Mouse (Mus musculus): ENCODE measurements around the gene Gls.

Gls gene

DNA sequence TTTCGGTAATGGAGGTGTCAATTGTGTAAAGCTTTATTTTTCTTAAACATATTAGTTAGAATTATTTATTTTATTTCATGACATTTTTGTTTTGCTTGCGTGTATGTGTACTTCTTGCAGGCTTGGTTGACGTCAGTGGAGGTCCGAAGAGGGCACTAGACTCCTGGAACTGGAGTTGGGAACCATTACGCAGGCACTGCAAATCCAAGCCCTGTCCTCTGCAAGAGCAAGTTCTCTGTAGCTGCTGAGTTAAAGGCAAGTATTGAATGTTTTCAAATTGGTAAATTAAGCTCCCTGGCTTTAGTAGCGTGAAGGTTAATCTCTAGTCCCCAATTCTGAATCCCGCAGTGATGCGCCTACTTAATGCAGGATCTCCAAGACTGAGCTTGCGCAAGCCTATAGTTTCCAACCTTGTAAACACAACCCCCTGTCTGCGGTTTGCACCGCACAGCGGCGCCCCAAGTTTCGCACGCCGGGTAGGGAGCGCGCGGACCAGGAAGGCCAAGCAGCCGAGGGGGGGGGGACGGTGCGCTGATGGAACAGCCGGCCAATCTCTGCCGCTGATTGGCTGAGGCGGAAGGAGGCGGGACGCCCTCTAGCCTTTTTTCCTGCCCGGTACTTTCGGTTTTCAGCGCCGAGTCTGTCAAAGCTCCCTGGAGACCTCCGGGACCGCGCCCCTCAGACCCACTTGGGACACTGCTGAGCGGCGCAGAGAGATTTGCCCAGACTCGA lies 114.0 kb downstream of the Gls start, which contains the start of gene Stat1:
TSS of gene Stat1 (plus strand) at position 581 of the 732 bp plus-strand sequence.
- DNase-seq: peak; percentile 95 to 96

DNA sequence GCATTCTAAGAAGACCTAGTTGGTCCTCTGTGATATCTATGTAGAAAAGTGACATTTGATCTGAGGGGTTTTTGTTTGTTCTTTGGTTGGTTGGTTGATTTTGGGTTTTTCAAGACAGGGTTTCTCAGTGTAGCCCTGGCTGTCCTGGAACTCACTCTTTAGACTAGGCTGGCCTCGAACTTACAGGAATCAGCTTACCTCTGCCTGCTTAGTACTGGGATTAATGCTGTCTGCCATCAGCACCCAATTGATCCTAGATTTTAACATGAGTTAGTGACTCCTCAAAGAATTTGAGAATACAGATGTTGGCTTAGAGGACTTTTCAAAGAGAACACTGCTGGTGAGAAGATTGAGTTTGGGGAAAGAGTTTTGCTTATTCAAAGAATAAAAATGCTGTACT lies 115.3 kb downstream of the Gls start:
- DNase-seq: no peak

DNA sequence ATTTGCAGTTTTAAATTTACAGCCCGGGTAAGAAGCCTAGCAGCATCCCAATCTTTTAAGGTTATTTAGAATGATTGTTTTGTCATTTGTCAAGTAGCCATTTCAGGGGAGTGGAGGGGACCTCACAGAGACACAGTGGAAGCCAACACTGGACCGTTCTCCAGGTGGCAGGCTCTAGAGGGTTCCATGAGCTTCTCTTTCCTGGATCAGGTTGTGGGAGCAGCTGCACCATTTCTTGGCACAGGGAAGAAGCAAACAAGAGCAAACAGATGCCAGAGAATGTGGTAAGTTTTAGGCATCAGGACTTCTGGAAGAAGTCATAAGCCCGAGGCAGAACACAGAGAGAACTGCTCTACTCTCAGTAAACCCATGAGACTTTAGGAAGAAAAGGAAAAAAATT lies 116.6 kb downstream of the Gls start:
- no peak for DNase-seq

DNA sequence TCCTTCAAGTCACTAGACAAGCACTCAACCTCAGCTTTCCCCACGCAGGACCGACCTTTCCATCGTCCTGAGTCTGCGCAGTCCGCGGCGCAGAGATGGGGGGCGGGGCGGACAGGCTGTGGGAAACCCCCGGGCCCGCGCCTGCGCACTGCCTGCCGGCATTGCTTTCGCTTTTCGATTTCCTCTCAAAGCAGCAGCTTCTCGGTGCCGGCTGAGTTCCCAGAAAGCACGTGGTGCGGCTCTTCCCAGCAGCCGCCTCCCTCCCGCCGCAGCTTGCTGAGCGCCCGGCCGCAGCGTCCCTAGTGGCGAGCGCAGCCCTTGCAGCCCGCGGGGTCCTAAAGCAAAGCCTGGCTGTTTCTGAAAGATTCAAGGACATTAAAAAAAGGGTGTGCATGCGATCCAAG lies 119.4 kb downstream of the Gls start:
- peak; percentile 100 for DNase-seq

Measured in cerebellum, postnatal 10 days (tissue).